Mouse (Mus musculus) heart, embryonic 11.5 days (tissue): ENCODE data around the gene Cplx1. TPM values are rescaled to one million over a fixed set of nuclear protein-coding genes. Genes with fewer than 3 reads are reported as not detected.
A peak's percentile ranks its signal among the peaks of the same experiment; 100 is the strongest.

ENCODE experiments used
- ATAC-seq: fragments of 200-750 bp; cut with Nextera tagmentation; replicated peaks from 2 replicates; pipeline ENCODE4 v1.8.0; 2017; ENCODE audit warnings: moderate library complexity; ENCODE audit not compliant: insufficient number of reproducible peaks, low FRiP score, low TSS enrichment
- H3K27ac ChIP-seq: fragments of 300-500 bp; sonication (generic); 2 replicates; pipeline ENCODE4 v1.5.1; 2014; ENCODE audit warnings: mild to moderate bottlenecking, low read depth, low read length
- H3K27me3 ChIP-seq: fragments of 300-500 bp; sonication (generic); 2 replicates; pipeline ENCODE4 v1.6.1; 2014; ENCODE audit warnings: mild to moderate bottlenecking, low read length, mixed read lengths; ENCODE audit not compliant: control insufficient read depth, insufficient read depth
- H3K36me3 ChIP-seq: fragments of 300-500 bp; sonication (generic); 2 replicates; pipeline ENCODE4 v1.6.1; 2014; ENCODE audit warnings: mild to moderate bottlenecking, low read length, moderate library complexity, mixed read lengths; ENCODE audit not compliant: control insufficient read depth, insufficient read depth
- H3K4me1 ChIP-seq: fragments of 300-500 bp; sonication (generic); 2 replicates; pipeline ENCODE4 v1.6.1; 2014; ENCODE audit warnings: low read length; ENCODE audit not compliant: control insufficient read depth, insufficient read depth
- H3K4me2 ChIP-seq: fragments of 300-500 bp; sonication (generic); 2 replicates; pipeline ENCODE4 v1.6.1; 2014; ENCODE audit warnings: mild to moderate bottlenecking, moderate library complexity
- H3K4me3 ChIP-seq: fragments of 300-500 bp; sonication (generic); 2 replicates; pipeline ENCODE4 v1.5.1; 2014; ENCODE audit warnings: low read depth, low read length
- H3K9ac ChIP-seq: fragments of 300-500 bp; sonication (generic); 2 replicates; pipeline ENCODE4 v1.6.1; 2014; ENCODE audit warnings: mild to moderate bottlenecking, low read depth, low read length, moderate library complexity
- H3K9me3 ChIP-seq: fragments of 300-500 bp; sonication (generic); replicated peaks from 2 replicates; pipeline ENCODE4 v1.6.1; 2016; ENCODE audit warnings: low read length; ENCODE audit not compliant: control insufficient read depth
- WGBS: fragments of 180-500 bp; shearing (Covaris S2); extraction: QIAGEN DNeasy Blood & Tissue Kit; methylation state at CpG from one replicate; pipeline ENCODE4 v1.1.7; 2014; ENCODE audit not compliant: insufficient replicate concordance; 5-methylcytosine and 5-hydroxymethylcytosine counted together
- polyA plus RNA-seq: library from polyadenylated mRNA; unstranded; fragments of >200 nt; fragmentation: Nextera tagmentation; extraction: Ambion mirVana; gene quantifications from 2 replicates; pipeline ENCODE4 v1.2.1, GENCODE M21; 2014

Cplx1 gene
- 0.59 and 0.93 TPM in 2 replicates for polyA plus RNA-seq

DNA sequence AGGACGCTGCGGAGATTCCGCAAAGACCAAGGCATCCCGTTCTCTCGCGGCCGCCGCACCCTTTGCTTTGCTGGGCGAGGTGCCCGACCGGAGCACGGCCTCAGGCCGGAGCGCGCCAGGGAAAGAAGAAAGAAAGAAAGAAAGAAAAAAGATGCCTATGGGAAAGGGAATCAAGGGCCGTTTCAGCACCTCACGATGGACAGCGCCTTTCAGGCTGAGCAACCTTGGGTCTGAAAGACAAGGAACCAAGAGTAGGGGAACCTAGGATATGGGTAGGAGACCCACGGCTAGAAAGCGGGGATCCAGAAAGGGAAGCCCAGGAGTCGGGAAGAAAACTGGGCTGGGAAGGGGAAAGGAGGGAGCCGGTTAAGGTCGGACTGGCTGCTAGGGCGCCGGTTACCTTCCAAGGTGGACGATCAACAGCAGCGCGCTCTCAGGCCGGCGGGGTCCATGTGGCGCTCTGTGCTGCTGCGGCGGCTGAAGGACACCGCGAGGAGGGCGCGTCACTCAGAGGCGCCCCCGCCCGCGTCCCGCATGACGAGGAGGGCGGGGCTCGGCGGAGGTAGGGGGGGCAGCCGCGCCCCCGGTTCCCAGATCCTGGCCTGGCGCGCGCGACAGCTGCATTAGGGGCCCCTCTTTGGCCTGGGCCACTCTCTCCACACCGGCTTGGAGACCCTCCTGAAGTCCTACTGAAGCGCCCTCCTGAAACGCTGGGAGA is at the start of gene Cplx1:
Cplx1 (minus strand) TSS at position 536 of the 718 bp plus-strand sequence.
- peaks cover 38% of the 10 kb centered on the region for H3K27me3 ChIP-seq
- peaks cover 7% of the 10 kb centered on the region; the same call in 1 of the 2 replicates for H3K4me1 ChIP-seq
- no peak for ATAC-seq
- H3K4me3 ChIP-seq: peak within 1 kb of the TSS; percentile 40
- no peaks in the 10 kb centered on the region for H3K9me3 ChIP-seq
- no peaks in the 10 kb centered on the region for H3K36me3 ChIP-seq
- peak within 1 kb of the TSS; percentile 79 for H3K4me2 ChIP-seq
- H3K9ac ChIP-seq: no peak within 1 kb of the TSS
- H3K27ac ChIP-seq: no peak within 1 kb of the TSS
- WGBS: 1% methylated on average over 48 of the region's 56 CpGs

DNA sequence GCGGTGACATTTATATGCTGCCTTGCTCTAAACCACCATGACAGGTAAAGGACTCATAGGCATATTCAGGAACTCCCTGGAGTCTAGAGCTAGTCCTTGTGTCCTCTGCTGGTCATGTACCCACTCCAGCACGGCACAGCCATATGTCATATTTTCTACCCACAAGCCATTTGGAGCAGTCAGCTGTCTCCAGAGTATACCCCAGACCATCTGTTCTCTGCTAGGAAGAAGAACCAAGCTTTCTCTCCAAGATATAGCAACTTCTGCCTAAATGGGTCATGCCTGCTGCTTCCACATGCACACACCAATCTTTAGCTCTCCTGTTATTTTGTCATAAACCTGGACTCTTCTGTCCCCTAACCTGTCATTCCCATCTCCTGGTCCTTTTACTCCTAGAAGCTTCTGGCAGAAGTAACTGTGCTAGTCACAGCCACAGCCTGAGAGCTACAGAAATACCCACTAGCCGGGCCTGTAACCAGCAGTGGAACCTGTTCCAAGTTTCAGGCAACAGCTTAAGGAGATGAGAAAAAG is 31.6 kb upstream of the Cplx1 start:
- WGBS: 92% methylated on average over 3 of the region's 3 CpGs
- Histone ChIP-seq H3K9ac (no peak overlapping the region), H3K27ac (no peak overlapping the region), H3K4me3 (no peak overlapping the region), H3K4me2 (no peak overlapping the region), H3K4me1 (no peaks in the 10 kb centered on the region), H3K36me3 (peaks cover 28% of the 10 kb centered on the region), H3K9me3 (no peaks in the 10 kb centered on the region), H3K27me3 (no peaks in the 10 kb centered on the region)
- no peak for ATAC-seq

DNA sequence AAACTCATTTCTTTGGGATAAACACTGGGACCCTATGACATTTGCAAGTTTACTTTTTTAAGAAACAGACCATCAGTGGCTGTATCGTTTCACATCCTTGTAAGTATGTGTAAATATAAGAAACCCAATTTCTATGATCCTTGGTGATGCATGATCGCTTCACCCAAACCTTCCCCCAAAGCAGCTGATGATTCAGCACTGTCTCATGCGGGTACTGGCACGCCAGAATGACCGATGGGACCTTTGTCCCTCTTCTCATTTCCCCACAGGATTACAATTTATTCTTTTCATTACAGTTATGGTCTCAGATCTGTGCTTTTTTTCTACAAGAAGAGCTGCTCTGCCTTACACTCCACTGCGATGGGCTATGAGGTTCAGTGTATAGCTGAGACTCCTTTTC is 23.2 kb upstream of the Cplx1 start:
- H3K4me2 ChIP-seq: no peak overlapping the region
- ATAC-seq: no peak
- H3K27me3 ChIP-seq: no peaks in the 10 kb centered on the region
- WGBS: 91% methylated on average over 6 of the region's 6 CpGs
- H3K4me3 ChIP-seq: no peak overlapping the region
- no peak overlapping the region for H3K9ac ChIP-seq
- no peaks in the 10 kb centered on the region for H3K9me3 ChIP-seq
- no peaks in the 10 kb centered on the region for H3K4me1 ChIP-seq
- no peak overlapping the region for H3K27ac ChIP-seq
- H3K36me3 ChIP-seq: peaks cover 27% of the 10 kb centered on the region

GRCm38 (mm10) chr5:108570991-108571390 is 21.2 kb upstream of the Cplx1 start:
- no peak overlapping the region for H3K4me3 ChIP-seq
- H3K36me3 ChIP-seq: peaks cover 25% of the 10 kb centered on the region
- no peak for ATAC-seq
- H3K27ac ChIP-seq: no peak overlapping the region
- H3K9me3 ChIP-seq: no peaks in the 10 kb centered on the region
- no peaks in the 10 kb centered on the region for H3K27me3 ChIP-seq
- WGBS: 79% methylated on average over 1 of the region's 1 CpGs
- no peak overlapping the region for H3K9ac ChIP-seq
- no peak overlapping the region for H3K4me2 ChIP-seq
- H3K4me1 ChIP-seq: no peaks in the 10 kb centered on the region

GRCm38 (mm10) chr5:108567104-108567503 is 17.3 kb upstream of the Cplx1 start:
- H3K4me1 ChIP-seq: no peaks in the 10 kb centered on the region
- no peak overlapping the region for H3K27ac ChIP-seq
- H3K36me3 ChIP-seq: peaks cover 23% of the 10 kb centered on the region
- H3K9ac ChIP-seq: no peak overlapping the region
- no peak for ATAC-seq
- no peaks in the 10 kb centered on the region for H3K9me3 ChIP-seq
- H3K27me3 ChIP-seq: no peaks in the 10 kb centered on the region
- no peak overlapping the region for H3K4me2 ChIP-seq
- no peak overlapping the region for H3K4me3 ChIP-seq
- 89% methylated on average over 2 of the region's 2 CpGs for WGBS

- no peak for ATAC-seq
- Histone ChIP-seq H3K9ac (no peak overlapping the region), H3K4me2 (no peak overlapping the region), H3K4me1 (no peaks in the 10 kb centered on the region), H3K9me3 (no peaks in the 10 kb centered on the region), H3K4me3 (no peak overlapping the region), H3K27me3 (no peaks in the 10 kb centered on the region), H3K27ac (no peak overlapping the region), H3K36me3 (peaks cover 23% of the 10 kb centered on the region)
- 89% methylated on average over 4 of the region's 4 CpGs for WGBS
These were observed 16.7 kb upstream of the Cplx1 start for GRCm38 (mm10) chr5:108566523-108566922.

- no peak for ATAC-seq
- H3K9me3 ChIP-seq: no peaks in the 10 kb centered on the region
- no peak overlapping the region for H3K4me2 ChIP-seq
- no peak overlapping the region for H3K27ac ChIP-seq
- no peaks in the 10 kb centered on the region for H3K4me1 ChIP-seq
- H3K9ac ChIP-seq: no peak overlapping the region
- no peaks in the 10 kb centered on the region for H3K27me3 ChIP-seq
- WGBS: 87% methylated on average over 2 of the region's 2 CpGs
- peaks cover 18% of the 10 kb centered on the region for H3K36me3 ChIP-seq
- H3K4me3 ChIP-seq: no peak overlapping the region
These were observed 15.6 kb upstream of the Cplx1 start for GRCm38 (mm10) chr5:108565381-108565780.

- 82% methylated on average over 3 of the region's 3 CpGs for WGBS
- Histone ChIP-seq H3K9ac (no peak overlapping the region), H3K36me3 (peaks cover 9% of the 10 kb centered on the region), H3K27me3 (no peaks in the 10 kb centered on the region), H3K4me2 (no peak overlapping the region), H3K9me3 (no peaks in the 10 kb centered on the region), H3K27ac (no peak overlapping the region), H3K4me3 (no peak overlapping the region), H3K4me1 (no peaks in the 10 kb centered on the region)
- no peak for ATAC-seq
These were observed 14.5 kb upstream of the Cplx1 start for GRCm38 (mm10) chr5:108564346-108564745.

DNA sequence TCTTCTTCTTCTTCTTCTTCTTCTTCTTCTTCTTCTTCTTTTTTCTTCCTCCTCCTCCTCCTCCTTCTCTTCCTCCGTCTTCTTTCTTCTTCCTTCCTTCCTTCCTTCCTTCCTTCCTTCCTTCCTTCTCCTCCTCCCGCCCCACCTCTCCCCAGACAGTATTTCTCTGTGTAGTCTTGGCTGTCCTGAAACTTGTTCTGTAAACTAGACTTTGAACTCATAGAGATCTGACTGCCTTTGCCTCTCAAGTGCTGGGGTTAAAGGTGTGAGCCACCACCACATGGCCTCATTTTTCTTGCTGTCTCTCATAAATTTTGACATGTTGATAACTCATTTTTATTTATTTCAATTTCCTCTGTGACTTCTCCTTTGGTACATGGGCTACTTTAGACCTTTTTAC is 12.7 kb upstream of the Cplx1 start:
- no peaks in the 10 kb centered on the region for H3K27me3 ChIP-seq
- WGBS: 76% methylated on average over 2 of the region's 2 CpGs
- H3K27ac ChIP-seq: no peak overlapping the region
- no peaks in the 10 kb centered on the region for H3K9me3 ChIP-seq
- H3K4me2 ChIP-seq: no peak overlapping the region
- H3K4me1 ChIP-seq: no peaks in the 10 kb centered on the region
- H3K9ac ChIP-seq: no peak overlapping the region
- H3K36me3 ChIP-seq: no peaks in the 10 kb centered on the region
- ATAC-seq: no peak
- H3K4me3 ChIP-seq: no peak overlapping the region
